Mouse (Mus musculus): ENCODE measurements around the gene Agpat4. TPM values are rescaled to one million over a fixed set of nuclear protein-coding genes. Genes with fewer than 3 reads are reported as not detected.

The Agpat4 gene
- polyA plus RNA-seq, 1 experiment: 11.0 TPM

Other genes with a start within 250 kb of the Agpat4 start
- gene Map3k4, start 200.1 kb downstream of the Agpat4 start, polyA plus RNA-seq (2012; rRNA removed): 14.3 and 21.8 TPM in 2 replicates